Mouse (Mus musculus) CH12.LX (cell line): ENCODE results near the gene Ece1. TPM values are rescaled to one million over a fixed set of nuclear protein-coding genes. Genes with fewer than 3 reads are reported as not detected.
A peak's percentile ranks its signal among the peaks of the same experiment; 100 is the strongest.

Source experiments
- DNase-seq: peaks from one replicate; pipeline ENCODE4 v3.0.0-alpha.2; 2013; ENCODE audit errors: extremely low read depth
- H3K27ac ChIP-seq: 2 replicates; pipeline ENCODE4 v1.5.1; 2012; ENCODE audit warnings: low read depth, mild to moderate bottlenecking, control low read depth, moderate library complexity; ENCODE audit not compliant: insufficient read depth
- H3K27me3 ChIP-seq: replicated peaks from 2 replicates; pipeline ENCODE3; 2012; ENCODE audit warnings: inconsistent platforms
- H3K36me3 ChIP-seq, 2 experiments: replicated peaks in 1 of 2; 2 replicates each; pipeline versions ENCODE3 to v1.6.1; 2012; ENCODE audit warnings: inconsistent platforms in 1 of 2, low read length in 1 of 2, mild to moderate bottlenecking in 1 of 2, mixed read lengths in 1 of 2, moderate library complexity in 1 of 2; ENCODE audit not compliant: control insufficient read depth in 1 of 2, insufficient read depth in 1 of 2
- H3K4me1 ChIP-seq, 2 experiments: 2 replicates each; pipeline ENCODE4 v1.6.1; 2012; ENCODE audit warnings: inconsistent platforms in 1 of 2, moderate library complexity in 1 of 2; ENCODE audit not compliant: insufficient read depth in 2 of 2, control insufficient read depth in 1 of 2
- H3K4me2 ChIP-seq: 2 replicates; pipeline ENCODE4 v1.6.1; 2012; ENCODE audit warnings: low read depth, mild to moderate bottlenecking, control low read depth; ENCODE audit not compliant: poor library complexity, insufficient read depth, severe bottlenecking
- H3K4me3 ChIP-seq, 3 experiments: fragments of 150-350 bp in 1 of 3; sonication (generic) in 1 of 3; replicated peaks in 1 of 3; 2 replicates each; pipeline versions ENCODE3 to v1.5.1; 2011 to 2012; ENCODE audit warnings: low read depth in 2 of 3, low read length in 2 of 3, mild to moderate bottlenecking in 2 of 3, moderate library complexity in 2 of 3, control low read depth in 1 of 3, improper control_type of control experiment in 1 of 3, inconsistent platforms in 1 of 3, mixed read lengths in 1 of 3; ENCODE audit not compliant: poor library complexity in 1 of 3
- H3K79me2 ChIP-seq: replicated peaks from 2 replicates; pipeline ENCODE4 v1.6.1; 2012; ENCODE audit warnings: mild to moderate bottlenecking, moderate library complexity; ENCODE audit not compliant: control insufficient read depth, poor library complexity, insufficient read depth, severe bottlenecking; ENCODE audit errors: extremely low read depth
- H3K9ac ChIP-seq: 2 replicates; pipeline ENCODE4 v1.6.1; 2012; ENCODE audit warnings: low read depth, mild to moderate bottlenecking, control low read depth, moderate library complexity; ENCODE audit not compliant: insufficient read depth
- H3K9me3 ChIP-seq: replicated peaks from 2 replicates; pipeline ENCODE3; 2012; ENCODE audit warnings: low read length, inconsistent platforms, mixed read lengths
- BHLHE40 ChIP-seq: IDR thresholded peaks from 2 replicates; pipeline ENCODE4 v1.6.1; 2011; ENCODE audit warnings: mild to moderate bottlenecking, low read depth, low read length, improper control_type of control experiment
- MAX ChIP-seq: IDR thresholded peaks from 2 replicates; pipeline ENCODE4 v1.6.1; 2011; ENCODE audit warnings: low read length, improper control_type of control experiment
- MAZ ChIP-seq: IDR thresholded peaks from 2 replicates; pipeline ENCODE4 v1.6.1; 2012; ENCODE audit warnings: low read depth, mild to moderate bottlenecking, inconsistent platforms, low read length, improper control_type of control experiment, moderate library complexity
- NELFE ChIP-seq: IDR thresholded peaks from 2 replicates; pipeline ENCODE4 v1.6.1; 2011; ENCODE audit warnings: low read depth, low read length, improper control_type of control experiment
- NRF1 ChIP-seq: IDR thresholded peaks from 2 replicates; pipeline ENCODE4 v1.6.1; 2014; ENCODE audit warnings: low read depth, mild to moderate bottlenecking, inconsistent platforms, low read length, improper control_type of control experiment, moderate library complexity
- PAX5 ChIP-seq: IDR thresholded peaks from 2 replicates; pipeline ENCODE4 v1.6.1; 2012; ENCODE audit warnings: low read length, inconsistent platforms, mixed read lengths
- POLR2A ChIP-seq: IDR thresholded peaks from 2 replicates; pipeline ENCODE4 v1.6.1; 2011; ENCODE audit warnings: low read depth, mild to moderate bottlenecking, improper control_type of control experiment, low read length
- SIN3A ChIP-seq: IDR thresholded peaks from 2 replicates; pipeline ENCODE4 v1.6.1; 2012; ENCODE audit warnings: low read length, improper control_type of control experiment, inconsistent platforms
- UBTF ChIP-seq: IDR thresholded peaks from 2 replicates; pipeline ENCODE4 v1.6.1; 2012; ENCODE audit warnings: low read depth, mild to moderate bottlenecking, inconsistent platforms, low read length, improper control_type of control experiment, moderate library complexity
- USF2 ChIP-seq: conservative IDR thresholded peaks from 2 replicates; pipeline ENCODE4 v1.6.1; 2011; ENCODE audit warnings: low read depth, low read length, improper control_type of control experiment
- dilution Hi-C: fragments of 300-500 bp; cut with MboI; formaldehyde crosslinking; loops from 2 replicates; pipeline ENCODE4 v1.14.3; 2020; ENCODE audit warnings: low sequenced_read_pairs; ENCODE audit not compliant: extremely low pct_unique_long_range_greater_than_20kb, extremely low pct_ligation_motif_present
- in situ Hi-C: fragments of 300-500 bp; cut with MboI; formaldehyde crosslinking; loops from 3 replicates; pipeline ENCODE4 v1.14.3; 2019; ENCODE audit warnings: low sequenced_read_pairs, low pct_ligation_motif_present, low pct_unique_long_range_greater_than_20kb, mixed read lengths
- polyA plus RNA-seq: library from polyadenylated mRNA; unstranded; fragments of >175 nt; gene quantifications from 2 replicates; pipeline ENCODE4 v1.2.1, GENCODE M21; 2012; ENCODE audit warnings: low read depth; ENCODE audit not compliant: insufficient read length
- total RNA-seq, 2 experiments: library from RNA; depleted of rRNA; stranded (reverse); fragments of 300-350 nt in 1 of 2; fragments of >200 nt in 1 of 2; gene quantifications; 2 replicates each; pipeline ENCODE4 v1.2.3; 2012 to 2014

The Ece1 gene
- total RNA-seq (2012; rRNA removed) = 0.42 and 10.0 TPM in 2 replicates
- 0.12 TPM in 1 of 2 replicates, not detected in the other for total RNA-seq (2014; rRNA removed)
- 0.10 and 0.16 TPM in 2 replicates for polyA plus RNA-seq

- peaks cover 87% of the 10 kb centered on the region for H3K27me3 ChIP-seq
- H3K4me1 ChIP-seq = peaks cover 7 to 13% of the 10 kb centered on the region in 2 experiments; a peak in 2 of 4 replicates
- dilution Hi-C loops (no loop called here), in situ Hi-C loops (no loop called here)
- no peaks in the 10 kb centered on the region for H3K79me2 ChIP-seq
- H3K9me3 ChIP-seq = peaks cover 3% of the 10 kb centered on the region
- no peak for DNase-seq
- H3K27ac ChIP-seq = no peak within 1 kb of the TSS
- H3K4me2 ChIP-seq = peak within 1 kb of the TSS; percentile 68
- no peak within 1 kb of the TSS for H3K9ac ChIP-seq
- H3K36me3 ChIP-seq = no peaks in the 10 kb centered on the region
- TF ChIP-seq SIN3A (no peak), POLR2A (peak; percentile 42; the same call in 1 of the 2 replicates), MAZ (0 out of 2 replicates have a peak, but pooled peaks have one; percentile 57), NELFE (0 out of 2 replicates have a peak, but pooled peaks have one; percentile 7), USF2 (no peak)
- peak within 1 kb of the TSS in 2 of 3 experiments; percentile 20 to 26 for H3K4me3 ChIP-seq
Observed at GRCm38 (mm10) chr4:137862019-137862418, at the start of gene Ece1. Gene Ece1, plus strand, starts transcription at chr4:137862237.

- Histone ChIP-seq H3K27me3 (no peaks in the 10 kb centered on the region), H3K9ac (no peak overlapping the region), H3K79me2 (no peaks in the 10 kb centered on the region), H3K4me2 (no peak overlapping the region), H3K9me3 (no peaks in the 10 kb centered on the region), H3K36me3 (no peaks in the 10 kb centered on the region), H3K4me3 (no peak overlapping the region), H3K4me1 (peaks cover 0 to 11% of the 10 kb centered on the region in 2 experiments; a peak in 1 of 4 replicates), H3K27ac (no peak overlapping the region)
- no peak for TF ChIP-seq MAX
- no peak for TF ChIP-seq PAX5
- TF ChIP-seq BHLHE40 = no peak
- TF ChIP-seq SIN3A = no peak
- TF ChIP-seq UBTF = no peak
- no peak for DNase-seq
- dilution Hi-C loops (no loop called here), in situ Hi-C loops (no loop called here)
Observed at GRCm38 (mm10) chr4:137812946-137813708, 48.9 kb upstream of the Ece1 start.

GRCm38 (mm10) chr4:137814140-137814539 is 47.9 kb upstream of the Ece1 start:
- Histone ChIP-seq H3K27me3 (no peaks in the 10 kb centered on the region), H3K79me2 (no peaks in the 10 kb centered on the region), H3K4me3 (no peak overlapping the region), H3K36me3 (no peaks in the 10 kb centered on the region), H3K9me3 (no peaks in the 10 kb centered on the region), H3K9ac (no peak overlapping the region), H3K4me1 (peaks cover 0 to 13% of the 10 kb centered on the region in 2 experiments; a peak in 1 of 4 replicates), H3K27ac (no peak overlapping the region), H3K4me2 (no peak overlapping the region)
- TF ChIP-seq NRF1 = no peak
- no peak for DNase-seq
- dilution Hi-C loops = no loop called here
- in situ Hi-C loops = no loop called here
